Mouse (Mus musculus): Measurements from ENCODE around the gene Mfsd4b1.

The Mfsd4b1 gene

DNA sequence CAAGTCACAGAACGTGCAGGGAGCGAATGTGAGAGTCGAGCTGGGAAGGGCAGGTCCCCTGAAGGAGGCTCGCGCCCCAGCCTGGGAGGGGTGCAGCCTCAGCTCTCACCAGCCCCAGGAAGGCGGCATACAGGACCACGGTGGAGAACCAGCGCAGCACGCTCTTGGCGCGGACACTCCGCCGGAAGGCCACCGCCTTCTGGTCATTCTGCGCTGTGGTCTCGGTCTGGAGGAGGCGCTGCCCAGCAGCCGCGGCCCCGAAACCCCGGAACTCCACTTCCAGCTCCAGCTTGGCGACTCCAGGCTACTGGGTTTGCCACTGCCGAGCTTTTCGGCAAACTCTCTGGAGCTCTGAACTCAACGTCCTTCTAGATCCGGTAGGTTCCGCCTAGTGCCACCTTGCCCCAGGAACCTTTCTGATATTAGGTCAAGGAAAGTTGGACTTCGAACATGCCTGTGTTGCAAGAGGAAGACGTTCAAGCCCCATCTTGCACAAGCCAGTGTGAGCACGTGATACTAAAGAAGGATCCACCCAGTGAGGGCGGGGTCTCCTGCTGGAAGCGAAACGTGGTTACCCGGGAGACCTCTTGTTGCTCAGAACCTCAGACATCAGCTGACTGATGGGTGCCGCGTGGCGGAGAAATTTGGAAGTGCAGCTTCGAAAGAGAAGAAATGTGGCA, 65.2 kb downstream of the Mfsd4b1 start, which contains the start of gene Mfsd4b3:
Mfsd4b3 (minus strand) TSS at position 393 of the 680 bp plus-strand sequence.
- DNase-seq (ENCODE audit: low spot score in 2 of 2) = peak; percentile 89 to 92

DNA sequence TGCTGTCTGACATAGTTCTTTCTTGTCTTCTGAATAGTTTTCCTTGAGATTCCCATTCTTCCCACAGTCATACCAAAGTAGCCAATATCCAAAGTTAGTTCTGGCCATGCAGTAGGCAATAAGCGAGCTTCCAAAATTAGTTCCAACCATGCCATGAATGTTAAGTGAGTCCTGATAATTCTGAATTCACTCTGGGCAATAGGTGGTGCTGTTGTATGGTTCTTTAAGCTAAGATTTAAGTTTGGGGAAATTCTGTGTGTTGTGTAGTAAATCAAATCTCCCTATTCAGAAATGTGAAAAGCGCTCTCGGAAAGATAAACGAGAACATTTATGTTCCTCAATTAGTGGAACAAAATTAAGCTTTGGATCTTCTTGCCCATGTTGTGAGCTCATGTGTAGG, 66.8 kb downstream of the Mfsd4b1 start:
- no peak for DNase-seq (ENCODE audit: low spot score in 2 of 2)

DNA sequence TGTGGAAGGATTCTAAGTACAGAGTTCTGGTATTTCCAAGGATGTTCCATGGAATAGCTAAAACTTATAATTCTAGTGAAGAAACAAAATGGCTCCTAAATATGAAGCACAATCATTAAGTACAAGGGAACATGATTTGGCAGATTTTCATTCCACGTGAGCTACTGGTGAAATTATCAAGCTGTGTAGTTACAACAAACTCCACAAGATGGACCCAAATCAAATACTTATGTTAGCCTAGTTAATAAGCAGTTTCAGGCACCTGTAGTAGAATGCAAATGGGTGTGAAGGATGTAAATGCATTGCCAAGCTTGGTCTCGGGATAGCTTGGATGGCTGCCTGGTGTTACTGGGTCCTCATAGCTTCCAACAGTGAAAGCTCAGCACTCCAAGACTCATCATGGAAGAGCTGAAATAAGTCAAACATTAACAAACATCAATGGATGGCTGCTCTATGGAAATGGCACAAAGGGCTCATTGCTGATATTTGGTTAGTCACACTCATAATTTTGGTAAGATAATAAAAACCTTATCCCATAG, 68.7 kb downstream of the Mfsd4b1 start:
- DNase-seq (ENCODE audit: low spot score in 2 of 2) = no peak

DNA sequence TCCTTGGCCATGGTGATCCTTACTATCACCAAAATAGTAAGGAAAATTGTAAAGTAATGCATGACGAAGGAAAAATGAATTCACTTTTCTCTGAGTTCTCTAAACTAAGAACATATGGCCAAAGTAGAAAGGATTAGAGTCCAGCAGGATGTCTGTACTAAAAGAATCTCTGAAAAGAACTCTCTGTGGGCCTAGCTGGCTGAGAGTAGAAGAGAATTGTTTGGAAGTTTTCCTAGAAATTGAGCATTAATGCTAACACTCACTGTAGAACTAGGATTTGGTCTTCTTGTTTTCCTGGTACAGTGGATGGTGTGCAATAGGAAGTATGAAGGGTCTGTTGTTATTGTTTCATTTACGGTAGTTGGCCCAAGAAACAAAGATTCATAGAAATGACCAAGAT, 69.9 kb downstream of the Mfsd4b1 start:
- no peak for DNase-seq (ENCODE audit: low spot score in 2 of 2)
